Mouse (Mus musculus): Measurements from ENCODE around the gene St6galnac6. TPM values are rescaled to one million over a fixed set of nuclear protein-coding genes. Genes with fewer than 3 reads are reported as not detected.

Gene St6galnac6
- total and polyA plus RNA-seq, 3 experiments: 12.5 to 26.5 TPM; not detected in 1

- no peak for DNase-seq (ENCODE audit: low read depth, low spot score)
- Histone ChIP-seq H3K9me3 (replicated peaks; ENCODE audit: insufficient read depth, low read length) (no peaks in the 10 kb centered on the region), H3K27me3 (ENCODE audit: control insufficient read depth in 1 of 2, insufficient read depth in 2 of 2, low read length in 2 of 2) (no peaks in the 10 kb centered on the region), H3K27ac (ENCODE audit: control insufficient read depth, low read depth, low read length) (no peak overlapping the region), H3K36me3 (ENCODE audit: control insufficient read depth in 1 of 2, insufficient read depth in 2 of 2, low read length in 2 of 2) (peaks cover 0 to 7% of the 10 kb centered on the region in 2 experiments; a peak in 2 of 4 replicates), H3K9ac (ENCODE audit: control insufficient read depth, low read depth, low read length, poor library complexity, severe bottlenecking) (no peak overlapping the region), H3K4me1 (ENCODE audit: control insufficient read depth in 1 of 2, insufficient read depth in 2 of 2, low read length in 2 of 2) (peaks cover 0 to 13% of the 10 kb centered on the region in 2 experiments; a peak in 1 of 4 replicates), H3K4me3 (ENCODE audit: control insufficient read depth in 1 of 2, insufficient read depth in 1 of 2, low read depth in 2 of 2, low read length in 2 of 2) (no peak overlapping the region), H3K79me2 (ENCODE audit: control insufficient read depth, insufficient read depth, low read length, poor library complexity) (no peaks in the 10 kb centered on the region; the same call in 1 of the 2 replicates)
- TF ChIP-seq SMC3 (IDR thresholded peaks at IDR 0.05; ENCODE audit: low read depth, low read length): no peak
- no peak for TF ChIP-seq ETS1 (IDR thresholded peaks at IDR 0.05; ENCODE audit: low read depth, low read length)
- TF ChIP-seq MAX (IDR thresholded peaks at IDR 0.05; ENCODE audit: low read length): no peak
- no peak for TF ChIP-seq MAZ (IDR thresholded peaks at IDR 0.05; ENCODE audit: low read depth, low read length)
- no peak for TF ChIP-seq TBP (IDR thresholded peaks at IDR 0.05; ENCODE audit: low read depth, low read length)
- no peak for TF ChIP-seq GATA1 (IDR thresholded peaks at IDR 0.05; ENCODE audit: low read depth, low read length)
Observed at GRCm38 (mm10) chr2:32578146-32579046, 21.1 kb upstream of the St6galnac6 start.

GRCm38 (mm10) chr2:32581450-32582095, 17.9 kb upstream of the St6galnac6 start:
- DNase-seq (ENCODE audit: low read depth, low spot score): peak; percentile 94
- no peaks in the 10 kb centered on the region for H3K27me3 ChIP-seq (ENCODE audit: control insufficient read depth in 1 of 2, insufficient read depth in 2 of 2, low read length in 2 of 2)
- H3K36me3 ChIP-seq (ENCODE audit: control insufficient read depth in 1 of 2, insufficient read depth in 2 of 2, low read length in 2 of 2): peaks cover 0 to 13% of the 10 kb centered on the region in 2 experiments; a peak in 2 of 4 replicates
- H3K4me3 ChIP-seq (ENCODE audit: control insufficient read depth in 1 of 2, insufficient read depth in 1 of 2, low read depth in 2 of 2, low read length in 2 of 2): peak overlapping the region; percentile 53 to 56
- TF ChIP-seq POLR2A (IDR thresholded peaks at IDR 0.05; ENCODE audit: control insufficient read depth in 1 of 2, insufficient read depth in 1 of 2, low read depth in 1 of 2, low read length in 2 of 2, poor library complexity in 1 of 2): peak in 1 of 2 experiments; percentile 51; a peak in 2 of 4 replicates
- TF ChIP-seq BHLHE40 (IDR thresholded peaks at IDR 0.05; ENCODE audit: borderline replicate concordance, low read depth, low read length): no peak
- peak; percentile 33; the same call in 1 of the 2 replicates for TF ChIP-seq MXI1 (IDR thresholded peaks at IDR 0.05; ENCODE audit: low read depth, low read length)
- TF ChIP-seq CHD2 (IDR thresholded peaks at IDR 0.05; ENCODE audit: low read length): peak; percentile 72; the same call in 1 of the 2 replicates
- TF ChIP-seq CTCF (IDR thresholded peaks at IDR 0.05 in 2 of 3, conservative IDR thresholded peaks at IDR 0.05 in 1 of 3; ENCODE audit: control insufficient read depth in 1 of 3, insufficient read depth in 1 of 3, low read depth in 2 of 3, low read length in 3 of 3, poor library complexity in 1 of 3, severe bottlenecking in 1 of 3): peak in 2 of 3 experiments; percentile 28 to 43; a peak in 4 of 6 replicates
- TF ChIP-seq TBP (IDR thresholded peaks at IDR 0.05; ENCODE audit: low read depth, low read length): peak; percentile 59; the same call in 1 of the 2 replicates
- 0 out of 2 replicates have a peak, but pooled peaks have one; percentile 18 for TF ChIP-seq HCFC1 (IDR thresholded peaks at IDR 0.05; ENCODE audit: low read depth, low read length)
- no peak for TF ChIP-seq ZMIZ1 (IDR thresholded peaks at IDR 0.05; ENCODE audit: low read depth, low read length)
- TF ChIP-seq RCOR1 (IDR thresholded peaks at IDR 0.05; ENCODE audit: low read depth, low read length): peak; percentile 59; the same call in 1 of the 2 replicates
- no peaks in the 10 kb centered on the region; the same call in 1 of the 2 replicates for H3K79me2 ChIP-seq (ENCODE audit: control insufficient read depth, insufficient read depth, low read length, poor library complexity)
- H3K4me1 ChIP-seq (ENCODE audit: control insufficient read depth in 1 of 2, insufficient read depth in 2 of 2, low read length in 2 of 2): peaks cover 0 to 22% of the 10 kb centered on the region in 2 experiments; a peak in 1 of 4 replicates
- H3K27ac ChIP-seq (ENCODE audit: control insufficient read depth, low read depth, low read length): peak overlapping the region; percentile 15; the same call in 1 of the 2 replicates
- no peaks in the 10 kb centered on the region for H3K9me3 ChIP-seq (replicated peaks; ENCODE audit: insufficient read depth, low read length)
- peak overlapping the region; percentile 33 for H3K9ac ChIP-seq (ENCODE audit: control insufficient read depth, low read depth, low read length, poor library complexity, severe bottlenecking)

All from MEL (cell line).